Mouse (Mus musculus) MEL (cell line): Measurements from ENCODE around the gene Trpm2.

ENCODE experiments used
- CHD1 ChIP-seq: IDR thresholded peaks from 2 replicates; pipeline ENCODE4 v1.6.1; 2012; ENCODE audit warnings: low read depth, mild to moderate bottlenecking, inconsistent platforms, low read length, improper control_type of control experiment
- CTCF ChIP-seq, 3 experiments: IDR thresholded peaks in 2 of 3; conservative IDR thresholded peaks in 1 of 3; 2 replicates each; pipeline ENCODE4 v1.5.1; 2011 to 2012; ENCODE audit warnings: low read length in 3 of 3, low read depth in 2 of 3, mild to moderate bottlenecking in 2 of 3, improper control_type of control experiment in 1 of 3, inconsistent platforms in 1 of 3, mixed read lengths in 1 of 3, moderate library complexity in 1 of 3; ENCODE audit not compliant: control insufficient read depth in 1 of 3, insufficient read depth in 1 of 3, poor library complexity in 1 of 3, severe bottlenecking in 1 of 3
- EP300 ChIP-seq, 2 experiments: IDR thresholded peaks; 2 replicates each; pipeline ENCODE4 v1.6.1; 2011; ENCODE audit warnings: improper control_type of control experiment in 2 of 2, low read length in 2 of 2, low read depth in 1 of 2, mild to moderate bottlenecking in 1 of 2
- GATA1 ChIP-seq: IDR thresholded peaks from 2 replicates; pipeline ENCODE4 v1.6.1; 2011; ENCODE audit warnings: low read depth, low read length, improper control_type of control experiment
- HCFC1 ChIP-seq: IDR thresholded peaks from 2 replicates; pipeline ENCODE4 v1.6.1; 2012; ENCODE audit warnings: low read depth, mild to moderate bottlenecking, inconsistent platforms, low read length, improper control_type of control experiment, moderate library complexity
- KAT2A ChIP-seq: conservative IDR thresholded peaks from 2 replicates; pipeline ENCODE4 v1.6.1; 2012; ENCODE audit warnings: low read depth, low read length, improper control_type of control experiment, inconsistent platforms
- MXI1 ChIP-seq: IDR thresholded peaks from 2 replicates; pipeline ENCODE4 v1.6.1; 2011; ENCODE audit warnings: mild to moderate bottlenecking, low read depth, low read length, improper control_type of control experiment
- POLR2A ChIP-seq, 2 experiments: IDR thresholded peaks; 2 replicates each; pipeline ENCODE4 v1.6.1; 2011 to 2012; ENCODE audit warnings: low read length in 2 of 2, mild to moderate bottlenecking in 2 of 2, control low read depth in 1 of 2, improper control_type of control experiment in 1 of 2, low read depth in 1 of 2, moderate library complexity in 1 of 2; ENCODE audit not compliant: control insufficient read depth in 1 of 2, insufficient read depth in 1 of 2, poor library complexity in 1 of 2

- TF ChIP-seq CTCF (IDR thresholded peaks at IDR 0.05 in 2 of 3, conservative IDR thresholded peaks at IDR 0.05 in 1 of 3; ENCODE audit: control insufficient read depth in 1 of 3, insufficient read depth in 1 of 3, low read depth in 2 of 3, low read length in 3 of 3, poor library complexity in 1 of 3, severe bottlenecking in 1 of 3) (no peak), MXI1 (no peak), POLR2A (IDR thresholded peaks at IDR 0.05; ENCODE audit: control insufficient read depth in 1 of 2, insufficient read depth in 1 of 2, low read depth in 1 of 2, low read length in 2 of 2, poor library complexity in 1 of 2) (no peak), EP300 (IDR thresholded peaks at IDR 0.05; ENCODE audit: low read depth in 1 of 2, low read length in 2 of 2) (no peak), KAT2A (no peak), HCFC1 (no peak), GATA1 (no peak), CHD1 (no peak)
Observed at GRCm38 (mm10) chr10:78019291-78019690, 48.9 kb upstream of the Trpm2 start.
